Mouse (Mus musculus): ENCODE data around the gene Bmp7.

Gene Bmp7

DNA sequence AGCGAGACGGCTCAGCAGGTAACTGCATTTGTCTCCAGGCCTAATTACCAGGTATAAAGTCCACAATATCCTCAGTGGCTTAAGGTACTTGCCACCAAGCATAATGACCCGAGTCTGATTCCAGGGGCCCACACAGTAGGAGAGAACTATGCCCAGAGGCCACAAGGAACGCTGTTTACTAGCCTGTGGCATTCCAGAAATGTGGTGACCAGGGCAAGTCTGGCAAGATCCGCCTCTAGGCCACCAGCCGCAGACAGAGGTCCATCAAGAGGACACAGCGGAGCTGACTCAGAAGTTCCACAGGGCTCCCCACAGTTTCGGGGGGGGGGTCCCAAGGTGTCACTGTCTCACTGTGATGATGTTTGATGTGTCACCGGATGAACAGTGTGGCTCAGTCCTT, 34.0 kb downstream of the Bmp7 start:
- no peak for DNase-seq (ENCODE audit: low spot score)

DNA sequence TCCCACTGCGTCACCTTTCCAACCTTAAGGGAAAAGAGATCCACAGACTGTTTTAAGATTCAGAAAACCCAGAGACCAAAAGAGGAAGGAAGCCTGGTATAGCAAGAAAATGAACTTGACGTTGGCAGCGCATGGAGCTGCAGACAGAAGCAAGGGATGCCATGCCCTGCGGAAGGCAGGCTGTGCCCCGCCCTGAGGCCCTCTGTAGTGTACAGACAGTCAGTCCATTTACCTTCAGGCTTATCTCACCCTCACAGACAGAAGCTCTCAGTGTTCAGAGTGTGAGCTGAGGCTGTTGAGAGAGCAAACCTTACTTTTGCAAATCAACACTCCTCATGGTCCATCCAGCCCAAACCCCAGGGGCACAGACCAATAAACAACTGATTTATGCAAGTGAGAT, 35.1 kb downstream of the Bmp7 start:
- no peak for DNase-seq (ENCODE audit: low spot score)

DNA sequence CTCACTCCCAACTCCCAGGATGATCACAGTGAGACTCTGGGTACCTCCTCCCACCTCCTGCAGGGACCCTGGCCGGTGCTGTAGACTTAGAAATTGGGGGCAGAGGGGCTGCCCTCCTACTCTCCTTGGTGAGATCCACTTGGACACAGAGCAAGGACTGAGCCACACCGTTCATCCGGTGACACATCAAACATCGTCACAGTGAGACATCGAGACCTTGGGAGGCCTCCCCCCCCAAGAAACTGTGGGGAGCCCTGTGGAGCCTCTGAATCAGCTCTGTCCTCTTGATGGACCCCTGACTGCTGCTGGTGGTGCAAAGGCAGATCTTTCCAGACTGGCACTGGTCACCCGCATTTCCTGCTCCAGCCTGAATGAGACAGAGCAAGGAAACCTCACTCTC, 35.5 kb downstream of the Bmp7 start:
- no peak for DNase-seq (ENCODE audit: low spot score)

DNA sequence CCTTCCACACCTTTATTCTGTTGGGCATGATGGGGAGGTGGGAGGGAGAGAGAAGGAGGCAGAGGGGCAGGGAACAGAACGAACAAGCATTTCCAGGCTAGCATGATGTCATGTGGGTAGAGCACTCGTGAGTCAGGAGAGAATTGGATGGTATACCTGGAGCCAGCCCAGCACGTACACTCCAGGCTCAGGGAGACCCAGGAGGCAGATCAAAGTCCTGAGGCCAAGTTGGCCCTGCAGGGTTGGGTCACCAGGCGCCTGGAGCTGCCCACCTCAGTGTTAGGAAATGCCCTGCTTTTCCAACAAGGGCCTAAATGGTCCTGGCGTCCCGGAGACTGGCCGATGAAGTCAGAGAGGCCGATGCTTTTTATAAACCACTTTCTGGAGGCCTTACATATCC, 36.6 kb downstream of the Bmp7 start:
- DNase-seq (ENCODE audit: low spot score) = no peak

DNA sequence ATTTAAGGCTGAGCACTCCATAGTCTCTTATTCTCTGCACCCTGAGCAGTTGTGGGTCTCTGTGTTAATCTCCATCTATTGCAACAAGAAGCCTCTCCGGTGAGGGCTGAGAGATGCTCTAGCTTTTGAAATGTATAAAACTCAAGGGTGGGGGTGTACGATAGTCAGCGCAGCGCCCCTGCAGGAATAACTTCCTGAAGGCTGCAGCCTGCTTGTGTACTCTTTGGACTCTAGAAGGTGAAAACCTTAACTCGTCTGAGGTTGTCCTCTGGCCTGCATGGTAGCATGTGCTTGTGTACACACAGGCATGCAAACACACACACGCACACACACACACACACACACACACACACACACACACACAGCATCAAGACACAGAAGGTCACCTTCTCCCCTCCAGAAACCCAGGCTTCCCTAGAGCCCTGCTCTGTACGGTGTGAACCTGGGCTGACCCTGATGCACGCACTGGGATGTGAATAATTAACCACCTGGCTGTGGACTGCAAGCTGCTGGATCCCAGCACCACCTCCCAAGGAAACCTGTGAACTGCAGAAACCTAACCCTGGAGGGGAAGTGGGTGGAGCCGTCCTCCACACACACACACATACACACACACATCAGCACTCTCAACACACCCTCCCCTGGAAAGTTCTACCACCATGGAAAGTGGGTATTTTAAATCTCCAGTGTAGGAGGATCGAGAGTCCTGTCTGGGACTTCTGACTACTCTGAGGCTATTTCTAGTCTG, 39.0 kb downstream of the Bmp7 start:
- no peak for DNase-seq (ENCODE audit: low spot score)

DNA sequence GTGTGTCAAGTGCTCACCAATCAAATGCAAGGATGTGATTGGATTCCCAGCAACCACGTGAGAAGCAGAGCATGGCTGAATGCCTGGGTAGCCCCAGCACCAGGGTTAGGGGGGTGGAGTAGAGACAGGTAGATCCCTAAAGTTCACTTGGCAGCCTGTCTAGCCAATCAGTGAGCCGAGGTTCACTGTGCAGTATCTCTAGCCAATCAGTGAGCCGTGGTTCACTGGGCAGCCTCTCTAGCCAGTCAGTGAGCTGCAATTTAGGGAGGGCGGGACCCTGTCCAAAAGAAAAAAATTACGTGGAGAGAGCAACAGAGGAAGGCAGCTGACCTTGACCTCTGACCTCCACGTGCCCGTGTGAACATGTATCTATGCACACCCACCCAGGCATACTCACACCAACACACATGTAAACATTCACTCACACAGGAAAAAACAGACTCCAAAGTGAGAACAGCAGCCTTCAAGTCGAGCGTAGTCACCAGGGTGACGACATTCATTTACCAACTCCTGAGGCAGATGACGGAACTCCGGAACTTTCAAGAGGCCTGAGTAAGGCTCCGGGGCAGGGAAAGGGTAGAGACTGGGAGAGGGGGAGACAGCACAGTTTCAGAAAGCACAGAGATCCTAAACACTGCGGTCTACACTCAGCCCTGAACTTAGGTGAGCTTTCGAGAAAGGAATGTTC, 50.2 kb downstream of the Bmp7 start:
- no peak for DNase-seq (ENCODE audit: low spot score)

DNA sequence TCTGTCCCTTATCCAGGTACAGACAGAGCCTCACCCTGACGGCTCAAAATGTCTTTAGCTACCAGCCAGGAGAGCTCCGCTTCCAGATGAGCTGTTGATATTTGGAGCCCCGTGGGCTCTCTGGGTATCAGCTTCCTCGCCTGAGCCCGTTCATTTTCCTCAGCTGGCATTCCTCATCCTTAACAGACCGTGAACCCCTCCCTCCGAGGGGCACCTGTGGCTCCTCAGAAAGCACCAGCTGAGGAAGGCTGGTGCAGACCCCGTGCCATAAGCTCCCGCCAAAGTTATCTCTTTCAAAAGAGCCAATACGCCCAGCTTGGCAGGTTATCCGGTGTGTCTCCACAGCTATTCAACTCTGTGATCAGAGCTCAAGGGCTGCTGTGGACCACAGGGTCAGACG, 50.9 kb downstream of the Bmp7 start:
- no peak for DNase-seq (ENCODE audit: low spot score)

DNA sequence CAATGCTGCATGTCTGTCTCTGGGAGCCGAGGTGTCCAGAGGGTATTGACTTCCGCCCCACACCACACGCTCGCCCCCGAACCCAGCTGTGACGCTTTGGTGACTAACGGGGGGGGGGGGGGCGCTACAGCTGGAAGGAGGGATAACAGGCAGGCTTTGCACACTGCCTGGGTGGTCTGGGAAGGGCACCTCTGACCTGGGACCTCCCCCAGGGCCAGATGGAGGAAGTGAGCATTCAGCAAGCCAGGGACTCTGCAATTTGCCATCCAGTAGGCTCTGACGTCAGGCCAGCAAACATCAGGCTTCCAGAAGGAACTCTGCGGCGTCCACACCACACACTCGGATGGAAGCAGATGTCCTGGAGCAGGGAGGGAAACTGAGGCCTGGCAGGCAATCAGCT, 52.0 kb downstream of the Bmp7 start:
- no peak for DNase-seq (ENCODE audit: low spot score)

DNA sequence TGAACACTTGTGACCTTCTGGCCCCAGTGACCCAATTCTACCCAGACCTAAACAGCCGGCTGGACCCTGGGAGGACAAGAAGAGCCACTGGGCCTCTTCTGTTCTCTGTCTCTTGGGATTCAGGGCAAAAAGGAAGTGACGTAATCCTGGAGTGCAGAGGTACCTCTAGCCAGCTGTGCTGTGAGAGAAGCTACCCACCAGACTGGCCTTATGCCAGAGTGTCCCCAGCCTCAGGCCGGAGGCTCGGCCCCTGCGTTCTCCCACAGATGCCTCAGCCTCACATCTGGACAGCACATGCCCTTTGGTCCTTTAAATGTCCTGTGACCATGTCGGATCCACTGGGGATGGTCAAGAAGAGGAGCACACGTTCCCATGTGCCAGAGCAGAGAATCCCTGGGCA, 54.3 kb downstream of the Bmp7 start:
- DNase-seq (ENCODE audit: low spot score) = no peak

DNA sequence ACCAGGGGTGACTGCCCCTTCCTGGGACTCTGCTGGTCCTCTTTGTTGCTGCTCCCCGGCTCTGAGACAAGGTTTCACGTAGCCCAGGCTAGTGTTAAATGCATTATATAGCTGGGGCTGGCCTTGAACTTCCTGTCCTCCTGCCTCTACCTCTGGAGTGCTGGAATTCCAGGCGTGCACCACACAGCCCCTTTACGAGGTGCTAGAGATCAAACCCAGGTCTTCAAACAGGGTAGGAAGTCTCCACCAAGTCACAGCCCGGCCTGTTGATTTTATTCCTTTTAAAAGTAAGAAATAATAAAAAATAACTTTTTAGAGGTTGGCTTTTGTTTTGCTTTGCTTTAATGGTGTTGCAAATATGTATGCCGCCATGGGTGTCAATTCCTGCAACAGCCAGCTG, 55.5 kb downstream of the Bmp7 start:
- DNase-seq (ENCODE audit: low spot score) = no peak

DNA sequence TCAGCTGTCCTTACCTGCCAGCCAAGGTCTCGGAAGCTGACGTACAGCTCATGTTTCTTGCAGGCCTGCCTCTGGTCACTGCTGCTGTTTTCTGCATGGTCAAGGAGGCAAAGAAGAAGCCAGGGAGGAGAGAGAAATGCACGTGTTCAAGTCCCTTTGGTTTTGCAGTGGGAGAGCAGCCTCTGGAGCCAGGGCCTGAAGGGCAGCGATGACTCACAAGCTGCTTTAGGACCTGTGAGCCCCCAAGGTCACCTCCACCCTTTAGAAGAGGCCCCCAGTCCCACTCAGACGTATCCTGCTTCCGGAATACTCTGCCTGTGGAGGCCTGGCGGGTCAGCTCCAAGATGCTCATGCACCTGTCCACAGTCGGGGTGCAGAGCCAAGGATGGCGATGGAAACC, 64.9 kb downstream of the Bmp7 start:
- no peak for DNase-seq (ENCODE audit: low spot score)

DNA sequence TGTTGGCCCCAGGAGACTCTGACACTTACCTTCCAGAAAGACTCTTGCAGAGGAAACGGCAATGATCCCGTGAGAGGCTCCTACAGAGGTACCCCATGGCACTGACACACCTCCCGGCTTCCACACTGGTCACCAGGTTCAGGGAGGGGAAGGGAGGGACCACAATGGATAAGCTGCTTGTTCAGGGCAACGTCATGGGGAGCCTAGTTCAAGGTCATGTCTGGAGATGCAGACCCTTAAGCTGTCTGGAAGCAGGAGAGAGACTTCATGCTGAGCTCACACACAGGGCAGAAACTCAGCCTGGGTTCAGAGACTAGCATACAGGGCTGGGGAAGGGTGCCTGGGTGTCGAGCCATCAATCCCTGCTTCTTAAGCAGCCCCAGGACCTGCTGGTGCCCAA, 73.8 kb downstream of the Bmp7 start:
- no peak for DNase-seq (ENCODE audit: low spot score)

DNA sequence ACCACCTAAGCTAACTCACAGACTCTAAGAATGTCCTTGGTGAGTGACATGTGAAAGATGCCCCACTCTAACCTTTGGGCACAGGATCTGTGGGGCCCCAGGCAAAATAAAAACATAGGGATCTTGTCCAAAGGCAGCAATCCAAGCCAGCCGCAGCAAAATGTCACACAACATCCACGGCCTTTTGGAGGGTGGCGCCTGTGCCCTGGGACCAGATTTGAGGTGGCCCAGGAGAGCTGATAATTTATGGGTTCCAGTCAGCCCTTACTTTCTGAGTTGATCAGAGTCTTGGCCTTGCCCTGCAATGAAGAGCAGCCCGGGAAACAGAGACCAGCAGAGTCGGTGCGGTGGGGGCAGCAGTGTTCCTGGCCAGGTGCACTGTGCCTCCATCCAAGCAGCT, 75.0 kb downstream of the Bmp7 start:
- DNase-seq (ENCODE audit: low spot score) = no peak

DNA sequence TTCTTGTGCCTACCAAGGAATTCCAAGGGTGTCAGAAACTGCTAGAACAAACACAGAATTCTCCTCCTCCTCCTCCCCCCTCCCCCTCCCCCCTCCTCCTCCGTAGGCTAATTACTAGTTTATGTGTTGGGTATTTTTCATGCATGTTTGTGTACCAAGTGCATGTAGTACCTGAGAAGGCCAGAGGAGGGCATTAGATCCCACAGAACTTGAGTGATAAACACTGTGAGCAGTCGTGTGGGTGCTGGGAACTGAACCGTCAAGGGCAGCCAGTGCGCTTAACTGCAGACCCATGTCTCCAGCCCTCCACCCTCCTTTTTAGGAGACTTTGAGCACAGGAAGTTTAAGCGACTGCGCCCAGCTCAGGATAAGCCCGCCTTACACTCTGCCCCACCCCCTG, 75.6 kb downstream of the Bmp7 start:
- DNase-seq (ENCODE audit: low spot score) = no peak

DNA sequence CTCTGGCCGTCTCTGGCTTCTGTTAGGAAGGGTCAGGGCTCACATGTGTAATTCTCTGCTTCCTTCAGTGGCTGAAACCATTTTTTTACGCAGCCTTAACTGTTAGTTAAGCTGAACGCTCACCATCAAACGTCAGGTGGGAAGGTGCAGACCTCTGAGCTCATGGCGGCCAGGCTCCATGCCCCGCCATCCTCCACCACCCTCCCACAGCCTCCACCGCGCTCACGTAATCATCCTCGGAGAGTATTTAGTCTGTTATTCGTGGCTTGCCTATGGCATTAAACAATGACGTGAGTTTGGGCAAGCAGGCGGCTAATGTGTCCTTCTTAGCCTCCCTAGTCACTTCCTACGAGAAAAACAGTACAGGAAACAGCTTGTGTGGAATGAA, 76.7 kb downstream of the Bmp7 start:
- no peak for DNase-seq (ENCODE audit: low spot score)

DNA sequence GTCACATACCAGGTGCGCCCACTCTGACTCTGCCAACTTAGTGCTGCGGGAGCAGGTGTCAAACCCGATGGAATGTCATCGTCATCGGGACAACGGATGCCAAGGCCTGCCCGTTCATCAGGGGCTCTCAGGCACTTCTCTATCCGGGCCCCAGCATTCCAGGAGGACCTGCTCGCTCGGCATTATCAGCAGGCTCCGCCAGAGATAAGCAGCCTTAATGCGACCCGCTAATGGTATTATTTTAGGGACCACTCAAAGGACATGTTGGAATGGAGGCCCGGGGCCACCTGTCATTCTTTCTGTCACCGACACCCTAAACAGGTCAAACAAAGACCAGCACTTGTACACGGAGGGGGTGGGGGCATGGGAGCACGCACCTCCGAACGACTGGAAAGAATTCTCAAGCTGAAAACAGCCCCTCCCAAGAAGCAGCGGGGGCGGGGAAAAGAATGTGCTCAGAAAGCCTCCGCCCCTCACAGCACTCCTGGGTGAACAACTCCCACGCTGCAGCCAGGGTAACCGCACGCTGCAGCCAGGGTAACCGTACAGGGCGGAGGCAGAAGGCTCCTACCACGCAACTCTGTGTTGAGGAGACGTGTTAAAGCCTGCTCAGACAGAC, 77.2 kb downstream of the Bmp7 start:
- peak; percentile 66 for DNase-seq (ENCODE audit: low spot score)

DNA sequence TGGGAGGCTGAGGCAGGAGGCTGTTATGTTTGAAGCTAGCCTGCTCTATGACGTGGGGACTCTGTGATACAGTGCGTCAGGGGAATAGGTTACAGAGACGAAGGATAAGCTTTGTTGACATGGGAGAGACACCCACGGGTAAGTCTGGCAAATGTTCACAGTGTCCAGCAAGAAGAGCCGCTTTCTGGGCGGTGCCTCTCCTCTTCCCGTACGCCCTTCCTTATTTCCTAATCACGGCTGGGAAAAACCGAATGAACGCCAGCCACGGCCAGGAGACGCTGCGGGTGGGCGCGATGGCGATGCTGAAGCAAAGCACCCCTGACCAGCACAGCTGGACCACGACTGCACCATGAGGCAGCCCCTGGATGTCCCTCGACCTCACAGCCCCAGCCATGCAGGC, 77.7 kb downstream of the Bmp7 start:
- DNase-seq (ENCODE audit: low spot score) = no peak

DNA sequence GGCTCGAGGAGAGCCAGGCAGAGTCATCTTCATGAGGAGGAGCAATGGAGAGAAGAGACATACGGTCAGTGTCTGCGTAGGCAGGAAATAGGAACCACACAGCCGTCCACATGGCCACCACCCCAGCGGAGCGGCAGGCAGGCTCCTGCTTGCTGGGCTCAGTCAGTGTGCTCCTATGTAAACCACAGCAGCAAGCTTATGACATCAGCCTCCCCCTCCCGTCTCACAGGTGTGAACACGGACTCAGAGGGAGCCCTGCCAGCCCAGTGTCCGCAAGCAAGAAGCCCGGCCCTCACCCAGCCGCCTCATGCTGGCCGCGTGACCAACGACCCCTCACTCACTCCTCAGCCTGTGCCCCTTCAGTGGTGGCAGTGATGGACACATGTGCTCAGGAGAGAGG, 78.5 kb downstream of the Bmp7 start:
- DNase-seq (ENCODE audit: low spot score) = no peak

DNA sequence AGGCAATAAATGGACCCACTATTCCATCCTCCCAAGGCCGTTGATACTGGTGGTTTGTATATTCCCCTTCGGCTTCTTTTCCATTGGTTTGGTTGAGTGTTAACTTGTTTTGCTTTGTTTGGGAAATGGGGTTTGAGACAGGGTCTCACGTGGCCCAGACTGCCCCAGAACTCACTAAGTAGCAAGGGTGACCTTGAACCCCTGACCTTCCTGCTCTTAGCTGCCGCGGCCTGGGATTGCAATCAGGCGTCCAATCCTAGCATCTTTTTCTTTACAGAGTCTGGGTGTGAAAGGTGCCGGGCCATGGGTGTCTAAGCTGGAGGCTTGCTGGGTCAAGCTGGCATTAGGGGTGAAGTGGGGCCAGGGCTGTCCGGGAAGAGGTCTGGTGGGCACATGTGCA, 79.5 kb downstream of the Bmp7 start:
- no peak for DNase-seq (ENCODE audit: low spot score)

DNA sequence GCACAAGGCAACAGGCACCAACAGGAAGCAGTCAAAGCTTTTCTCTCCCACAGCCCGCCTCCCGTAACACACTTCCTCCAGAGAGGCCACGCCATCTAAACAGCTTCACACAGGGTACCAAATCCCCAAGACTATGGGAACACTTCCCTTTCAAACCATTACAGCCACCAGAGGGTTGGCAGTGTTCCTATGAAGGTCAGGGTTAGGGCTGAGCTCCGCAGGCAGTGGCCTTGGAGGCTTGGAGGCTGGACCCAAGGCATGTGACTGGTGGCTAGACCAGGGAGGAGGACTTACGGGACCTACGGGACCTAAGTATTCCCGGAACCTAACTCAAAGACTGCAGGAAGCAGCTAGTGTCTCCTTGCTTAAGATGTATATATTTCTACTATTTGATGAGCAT, 80.0 kb downstream of the Bmp7 start:
- DNase-seq (ENCODE audit: low spot score) = no peak

DNA sequence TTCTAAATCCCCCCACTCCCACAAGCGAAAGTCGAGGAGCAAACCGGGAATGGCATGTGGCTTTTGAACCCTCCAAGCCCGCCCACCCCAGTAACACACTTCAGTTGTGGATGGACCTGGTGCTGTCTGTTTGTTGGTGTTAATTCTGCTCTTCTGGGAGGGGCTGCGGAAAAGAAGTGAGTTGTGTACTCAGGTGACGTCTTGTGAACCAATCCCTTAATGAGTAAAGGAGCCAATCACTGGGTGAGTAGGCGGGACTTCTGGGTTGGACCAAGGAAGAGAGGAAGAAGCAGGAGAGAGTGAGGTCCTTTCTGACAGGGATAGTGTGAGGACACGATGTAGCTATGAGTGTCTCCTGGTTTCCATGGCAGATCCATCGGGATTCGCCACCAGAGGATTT, 83.1 kb downstream of the Bmp7 start:
- DNase-seq (ENCODE audit: low spot score) = no peak

DNA sequence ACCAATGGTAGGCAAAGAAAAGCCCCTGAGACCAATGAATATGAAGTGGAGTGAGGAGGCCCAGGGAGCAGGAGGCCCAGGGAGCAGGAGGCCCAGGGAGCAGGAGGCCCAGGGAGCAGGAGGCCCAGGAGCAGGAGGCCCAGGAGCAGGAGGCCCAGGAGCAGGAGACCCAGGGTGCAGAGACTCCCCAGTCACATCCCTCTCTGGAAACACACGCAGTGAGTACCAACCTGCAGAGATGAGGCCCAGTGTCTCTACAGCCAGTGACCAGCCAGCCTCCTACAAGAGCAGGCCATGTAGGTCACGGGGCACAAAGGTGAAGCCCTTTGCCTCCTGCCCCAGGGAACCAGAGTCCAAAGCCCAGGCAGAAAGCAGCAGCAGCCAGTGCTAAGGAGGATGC, 83.6 kb downstream of the Bmp7 start:
- no peak for DNase-seq (ENCODE audit: low spot score)

DNA sequence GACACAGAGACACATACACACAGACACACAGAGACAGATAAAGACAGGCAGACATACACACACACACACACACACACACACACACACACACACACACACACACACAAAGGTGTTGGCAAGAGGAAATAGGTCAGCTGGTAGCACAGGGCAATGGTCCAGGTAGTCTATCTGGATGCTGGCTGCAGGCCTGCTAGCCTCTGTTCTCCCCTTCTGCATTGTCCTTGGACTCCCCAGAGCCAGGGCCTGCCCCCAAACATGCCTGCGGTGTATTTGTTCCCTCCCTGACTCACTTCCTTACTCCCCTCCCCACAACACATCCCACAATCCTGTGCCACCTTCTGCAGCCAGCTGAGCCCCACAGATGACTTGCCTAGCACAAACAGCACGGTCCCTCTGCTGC, 86.0 kb downstream of the Bmp7 start:
- no peak for DNase-seq (ENCODE audit: low spot score)

DNA sequence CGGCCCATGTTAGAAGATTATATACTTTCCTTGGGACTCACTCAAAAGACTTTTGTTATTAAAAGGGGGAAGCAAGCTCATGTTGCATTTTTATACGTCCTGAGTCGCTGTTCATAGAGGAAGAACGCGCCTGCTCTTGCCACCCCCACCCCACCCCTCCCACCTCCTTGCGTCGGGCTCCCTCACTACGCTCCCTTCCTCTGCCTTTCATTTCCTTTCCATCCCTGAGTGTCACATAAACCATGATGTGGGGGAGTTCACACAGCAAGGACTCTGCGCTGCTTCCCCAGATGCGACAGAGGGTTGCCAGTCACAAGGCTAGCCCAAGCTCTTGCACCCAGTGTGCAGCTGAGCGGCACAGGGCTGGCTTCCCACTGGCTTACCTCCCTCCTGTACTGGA, 88.3 kb downstream of the Bmp7 start:
- DNase-seq (ENCODE audit: low spot score) = no peak
